Mouse (Mus musculus) adipocyte (in vitro differentiated cells): ENCODE measurements around the gene Mtf1.
A peak's percentile ranks its signal among the peaks of the same experiment; 100 is the strongest.

ENCODE experiments used
- DNase-seq: peaks from one replicate; pipeline ENCODE4 v3.0.0-alpha.2; 2016; ENCODE audit warnings: low spot score

The Mtf1 gene

GRCm38 (mm10) chr4:124856294-124856693 is 54.4 kb downstream of the Mtf1 start:
- no peak for DNase-seq

- no peak for DNase-seq
Measured at GRCm38 (mm10) chr4:124858370-124858769, 56.5 kb downstream of the Mtf1 start.

GRCm38 (mm10) chr4:124860446-124860845 is 58.5 kb downstream of the Mtf1 start:
- DNase-seq: peak; percentile 72

GRCm38 (mm10) chr4:124861283-124862188 is 59.6 kb downstream of the Mtf1 start, which contains the start of gene Maneal:
Gene Maneal, minus strand, starts transcription at chr4:124862171.
- no peak for DNase-seq

GRCm38 (mm10) chr4:124872719-124873118 is 70.8 kb downstream of the Mtf1 start:
- no peak for DNase-seq

- no peak for DNase-seq
Measured at GRCm38 (mm10) chr4:124880599-124880998, 78.7 kb downstream of the Mtf1 start, which contains the start of gene Epha10. Gene Epha10, plus strand, starts transcription at chr4:124880899.

GRCm38 (mm10) chr4:124881341-124881908 is 79.5 kb downstream of the Mtf1 start:
- no peak for DNase-seq

- no peak for DNase-seq
Measured at GRCm38 (mm10) chr4:124882151-124882729, 80.3 kb downstream of the Mtf1 start.

- no peak for DNase-seq
Measured at GRCm38 (mm10) chr4:124888702-124889101, 86.8 kb downstream of the Mtf1 start.

GRCm38 (mm10) chr4:124889935-124890334 is 88.0 kb downstream of the Mtf1 start:
- peak; percentile 10 for DNase-seq

GRCm38 (mm10) chr4:124890831-124891230 is 88.9 kb downstream of the Mtf1 start:
- DNase-seq: no peak

GRCm38 (mm10) chr4:124893769-124894168 is 91.9 kb downstream of the Mtf1 start:
- no peak for DNase-seq

GRCm38 (mm10) chr4:124894508-124895428 is 92.9 kb downstream of the Mtf1 start:
- no peak for DNase-seq

GRCm38 (mm10) chr4:124898428-124898827 is 96.5 kb downstream of the Mtf1 start:
- DNase-seq: no peak
